Mouse (Mus musculus) small intestine, adult 2 months (tissue): ENCODE measurements at regions not wholly inside any gene's neighbourhood (a gene's known extent, or its start where the extent isn't known, plus 50 kb on each side); places are given as distances from the start of the nearest gene placed in this dataset.

Experiments
- CTCF ChIP-seq: fragments of 200-500 bp; IDR thresholded peaks from 2 replicates; pipeline ENCODE4 v1.5.1; 2012; ENCODE audit warnings: low read depth, mild to moderate bottlenecking, control low read depth, inconsistent platforms, low read length, moderate library complexity, mixed read lengths; ENCODE audit not compliant: insufficient replicate concordance, insufficient read length; ENCODE audit errors: extremely low read depth
- POLR2A ChIP-seq: fragments of 200-500 bp; IDR thresholded peaks from 2 replicates; pipeline ENCODE4 v1.6.1; 2012; ENCODE audit warnings: low read depth, mild to moderate bottlenecking, control low read depth, inconsistent platforms, low read length, moderate library complexity

DNA sequence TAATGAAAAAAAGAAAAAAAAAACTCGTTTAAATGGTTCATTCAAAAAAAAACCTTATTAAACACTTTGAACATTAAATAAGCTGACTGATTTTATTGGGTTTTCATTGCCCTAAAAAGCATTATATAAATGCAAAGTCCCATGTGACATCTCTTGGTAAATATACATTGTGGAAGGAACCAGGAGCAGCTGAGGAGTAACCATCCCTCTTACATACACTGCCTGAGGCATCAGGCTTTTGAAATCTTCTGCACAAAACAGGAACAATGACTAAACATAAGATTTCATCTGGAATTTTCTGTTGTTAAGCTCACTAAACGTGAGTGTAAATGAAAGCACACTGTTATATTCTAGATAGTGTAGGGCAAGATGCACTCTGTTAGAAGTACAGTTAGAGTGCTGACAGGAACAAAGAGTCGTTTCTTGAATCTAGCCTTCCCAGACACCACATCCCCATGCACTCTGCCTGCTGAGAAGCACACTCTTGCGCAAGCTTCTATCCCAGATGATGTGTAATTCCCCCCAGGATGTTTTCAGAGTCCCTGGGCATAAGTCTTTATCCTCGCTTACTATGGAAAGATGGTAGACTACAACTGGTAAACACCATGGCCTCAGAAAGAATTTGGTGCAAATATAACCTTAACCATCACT lies 125.0 kb upstream of the BC052040 start:
- no peak for TF ChIP-seq CTCF
- no peak for TF ChIP-seq POLR2A
